Mouse (Mus musculus): ENCODE measurements around the gene 4933428M09Rik. TPM values are rescaled to one million over a fixed set of nuclear protein-coding genes. Genes with fewer than 3 reads are reported as not detected.

4933428M09Rik gene
- polyA plus RNA-seq (2012; rRNA removed): not detected in 2 replicates

GRCm38 (mm10) chrX:139178928-139179327, at the start of gene 4933428M09Rik:
TSS of gene 4933428M09Rik (plus strand) at chrX:139179228.

GRCm38 (mm10) chrX:139209829-139210225, 30.8 kb downstream of the 4933428M09Rik start, which contains the start of gene Mum1l1:
TSS of gene Mum1l1 (plus strand) at chrX:139210042.

Other genes starting within 250 kb of the 4933428M09Rik start
- 2.4 and 2.7 TPM in 2 replicates for gene Serpina7, start 94.0 kb upstream of the 4933428M09Rik start, polyA plus RNA-seq (2012; rRNA removed)
- 0.09 and 0.14 TPM in 2 replicates for gene 4930513O06Rik, start 93.0 kb upstream of the 4933428M09Rik start, polyA plus RNA-seq (2012; rRNA removed)
- 0.44 and 0.67 TPM in 2 replicates for gene Mum1l1, start 30.8 kb downstream of the 4933428M09Rik start, polyA plus RNA-seq (2012; rRNA removed)
- 0.15 and 0.24 TPM in 2 replicates for gene Trap1a, start 154.5 kb downstream of the 4933428M09Rik start, polyA plus RNA-seq (2012; rRNA removed)

Data from liver, embryonic 14 days (tissue).